Mouse (Mus musculus): ENCODE measurements around the gene Agtrap.
A peak's percentile ranks its signal among the peaks of the same experiment; 100 is the strongest.

The Agtrap gene

DNA sequence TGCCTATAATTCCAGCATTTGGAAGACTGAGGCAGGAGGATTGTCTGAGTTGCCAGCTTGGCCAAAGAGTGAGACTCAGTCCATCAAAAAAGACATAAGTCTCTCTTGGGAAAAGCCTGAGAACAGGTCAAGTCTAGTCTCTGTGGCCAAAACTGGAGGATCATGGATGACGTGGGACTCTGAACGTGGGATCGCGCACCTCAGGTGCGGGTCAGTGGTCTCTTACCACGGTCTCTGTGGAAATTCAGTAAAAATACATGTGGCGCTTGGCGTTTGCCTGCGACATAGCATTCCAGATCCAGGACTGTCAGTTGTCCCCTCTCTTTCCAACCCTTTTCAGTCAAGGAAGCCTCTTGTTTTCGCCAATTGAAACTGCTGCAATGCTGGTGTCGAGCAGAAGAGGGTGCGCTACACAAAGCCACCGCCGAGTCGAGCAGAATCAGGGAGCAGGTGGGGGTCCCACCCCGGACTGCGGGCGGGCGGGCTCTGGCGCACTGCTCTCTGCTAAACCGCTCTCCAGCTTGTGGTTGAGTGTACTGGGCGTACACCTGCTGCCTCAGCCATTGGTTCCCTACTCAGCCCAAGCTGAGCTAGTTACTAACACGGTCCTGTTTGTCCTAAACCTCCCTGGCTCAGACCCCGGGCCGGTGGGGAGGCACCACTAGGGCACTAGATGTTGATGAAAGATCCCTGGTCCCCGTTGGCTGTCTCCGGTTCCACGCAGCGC, 14.1 kb upstream of the Agtrap start:
- peak; percentile 90 for DNase-seq

DNA sequence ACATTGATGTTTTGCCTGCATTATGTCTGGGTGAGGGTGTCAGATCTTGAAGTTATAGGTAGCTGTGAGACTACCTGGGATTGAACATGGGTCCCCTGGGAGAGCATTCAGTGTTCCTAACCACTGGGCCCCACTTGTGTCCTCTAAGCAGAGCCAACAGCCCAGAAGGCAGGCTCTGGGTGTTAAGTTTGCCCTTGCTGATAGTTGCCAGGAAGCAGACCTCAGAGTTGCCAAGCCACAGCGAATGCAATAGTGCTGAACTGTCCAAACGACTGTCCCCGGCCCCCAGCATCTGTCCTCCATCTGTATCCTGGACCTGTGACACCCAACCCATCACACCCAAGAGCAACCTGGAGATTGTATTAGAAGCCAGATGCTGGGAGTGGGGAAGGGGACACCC, 10.8 kb upstream of the Agtrap start:
- no peak for DNase-seq

DNA sequence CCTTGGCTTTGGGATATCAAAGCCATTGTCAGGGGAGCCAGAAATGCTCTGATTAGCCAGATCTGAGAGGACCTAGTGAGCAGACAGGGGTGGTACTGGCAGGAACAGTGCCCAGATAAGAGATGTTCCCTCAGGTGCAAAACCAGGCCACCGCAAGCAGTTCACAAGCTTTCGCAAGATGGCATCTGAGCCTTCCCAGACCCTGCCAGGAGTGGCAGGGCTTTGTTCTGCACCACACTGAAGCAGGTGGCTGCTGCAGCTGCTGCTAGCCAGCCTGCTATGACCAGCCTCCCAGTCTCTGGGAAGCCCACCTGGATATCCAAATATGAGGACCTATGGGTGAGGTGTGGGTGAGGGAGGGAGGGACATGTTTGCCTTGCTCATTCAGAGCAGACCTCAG, 10.1 kb upstream of the Agtrap start:
- peak; percentile 75 for DNase-seq

DNA sequence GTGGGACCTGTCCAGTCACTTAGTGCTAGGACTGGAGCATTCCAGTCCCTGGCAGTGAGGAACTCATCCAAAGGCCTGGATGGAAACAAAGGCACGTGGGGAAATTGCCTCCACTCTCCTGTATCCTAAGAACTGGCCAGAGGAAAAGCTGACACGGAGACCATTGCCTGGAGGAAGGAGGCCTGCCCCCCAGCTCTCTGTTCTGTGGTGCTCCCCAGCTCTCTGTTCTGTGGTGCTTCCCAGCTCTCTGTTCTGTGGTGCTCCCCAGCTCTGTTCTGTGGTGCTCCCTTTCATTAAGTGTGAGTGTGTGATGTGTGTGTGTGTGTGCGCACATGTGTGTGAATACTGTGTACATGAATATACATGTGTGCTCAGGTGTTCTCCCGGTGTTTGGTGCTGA, 7.2 kb upstream of the Agtrap start:
- no peak for DNase-seq

DNA sequence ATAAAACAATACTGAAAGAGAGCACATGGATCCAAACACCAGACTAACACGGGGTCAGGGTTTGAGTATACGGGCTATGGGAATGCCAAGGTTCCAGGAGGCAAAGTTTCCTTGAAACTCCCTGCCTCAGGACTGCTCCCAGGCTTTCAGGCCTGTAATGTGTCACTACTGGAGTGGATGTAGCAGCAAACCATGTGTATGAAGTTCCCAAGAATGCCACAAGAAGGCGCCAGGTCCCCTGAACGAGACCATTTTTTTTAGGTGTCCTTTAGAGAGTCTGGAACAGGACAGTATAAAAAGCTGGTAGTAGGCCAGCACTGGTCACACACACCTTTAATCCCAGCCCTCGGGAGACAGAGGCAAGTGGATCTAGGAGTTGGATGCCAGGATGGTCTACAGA, 6.3 kb upstream of the Agtrap start:
- peak; percentile 74 for DNase-seq

DNA sequence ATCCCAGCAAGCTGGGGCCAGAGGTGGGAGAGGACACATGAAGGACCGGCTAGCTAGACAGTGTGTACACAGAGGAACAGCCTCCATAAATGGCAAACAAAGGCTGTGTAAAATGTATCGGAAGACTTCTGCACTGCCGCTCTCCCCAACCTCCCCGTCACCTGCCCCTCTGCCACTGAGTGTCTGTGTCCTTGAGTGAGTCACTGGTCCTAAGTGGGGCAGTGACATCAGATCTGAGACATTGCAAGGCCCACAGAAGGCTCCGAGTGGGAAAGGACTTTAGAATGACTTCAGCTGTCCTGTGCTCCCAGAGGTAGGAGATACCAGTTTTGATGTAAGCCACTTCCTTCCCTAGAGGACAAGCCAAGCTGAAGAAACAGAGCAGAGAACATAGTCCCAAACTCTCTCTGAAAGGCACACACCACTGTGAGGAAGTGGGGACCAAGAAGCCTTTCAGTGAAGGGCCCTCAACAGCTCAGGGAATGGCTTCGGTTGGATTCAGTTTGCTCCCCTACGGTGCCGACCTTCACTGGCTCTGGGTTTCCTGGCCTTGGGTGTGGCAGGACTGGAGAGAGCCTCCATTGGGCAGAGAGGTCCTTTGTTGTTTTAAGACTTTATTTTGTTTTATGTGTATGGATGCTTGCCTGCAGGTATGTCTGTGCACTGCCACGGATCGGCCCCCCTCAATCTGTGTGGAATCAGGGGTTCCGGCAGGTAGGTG, 4.9 kb upstream of the Agtrap start:
- DNase-seq, result no peak

DNA sequence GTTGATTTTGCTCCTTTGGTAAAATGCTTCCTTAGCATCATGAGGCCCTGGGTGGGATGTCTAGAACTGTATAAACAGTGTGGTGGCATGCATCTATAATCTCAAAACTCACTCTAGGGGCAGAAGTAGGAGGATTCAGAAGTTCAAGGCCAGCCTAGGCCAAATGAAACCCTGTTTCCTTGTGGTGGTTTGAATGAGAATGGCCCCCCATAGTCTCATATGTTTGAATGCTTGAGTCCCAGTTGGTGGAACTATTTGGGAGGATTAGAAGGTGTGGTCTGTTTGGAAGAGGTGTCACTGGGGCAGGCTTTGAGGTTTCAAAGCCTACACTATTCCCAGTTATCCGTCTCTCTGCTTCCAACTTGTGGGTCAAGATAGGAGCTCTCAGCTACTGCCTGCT, 3.4 kb upstream of the Agtrap start:
- no peak for DNase-seq

DNA sequence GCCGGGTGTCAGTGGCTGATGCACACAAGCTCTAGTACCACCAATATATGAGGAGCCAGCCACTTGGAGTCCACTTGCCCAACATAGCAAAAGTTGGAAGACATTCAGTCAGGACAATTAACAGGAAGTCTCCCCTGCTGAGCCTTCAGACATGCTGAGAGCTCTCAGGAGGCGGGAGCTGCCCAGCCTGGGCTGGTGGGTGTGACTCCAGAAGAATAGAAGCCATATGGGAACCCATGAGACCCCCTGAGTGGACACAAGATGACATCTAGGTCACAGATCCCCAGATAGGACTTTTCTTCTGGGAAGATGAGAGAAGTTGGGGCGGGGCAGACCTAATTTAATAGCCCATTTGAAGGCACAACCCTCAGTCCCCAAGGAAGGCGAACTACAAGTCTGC, 1.3 kb upstream of the Agtrap start:
- no peak for DNase-seq

DNA sequence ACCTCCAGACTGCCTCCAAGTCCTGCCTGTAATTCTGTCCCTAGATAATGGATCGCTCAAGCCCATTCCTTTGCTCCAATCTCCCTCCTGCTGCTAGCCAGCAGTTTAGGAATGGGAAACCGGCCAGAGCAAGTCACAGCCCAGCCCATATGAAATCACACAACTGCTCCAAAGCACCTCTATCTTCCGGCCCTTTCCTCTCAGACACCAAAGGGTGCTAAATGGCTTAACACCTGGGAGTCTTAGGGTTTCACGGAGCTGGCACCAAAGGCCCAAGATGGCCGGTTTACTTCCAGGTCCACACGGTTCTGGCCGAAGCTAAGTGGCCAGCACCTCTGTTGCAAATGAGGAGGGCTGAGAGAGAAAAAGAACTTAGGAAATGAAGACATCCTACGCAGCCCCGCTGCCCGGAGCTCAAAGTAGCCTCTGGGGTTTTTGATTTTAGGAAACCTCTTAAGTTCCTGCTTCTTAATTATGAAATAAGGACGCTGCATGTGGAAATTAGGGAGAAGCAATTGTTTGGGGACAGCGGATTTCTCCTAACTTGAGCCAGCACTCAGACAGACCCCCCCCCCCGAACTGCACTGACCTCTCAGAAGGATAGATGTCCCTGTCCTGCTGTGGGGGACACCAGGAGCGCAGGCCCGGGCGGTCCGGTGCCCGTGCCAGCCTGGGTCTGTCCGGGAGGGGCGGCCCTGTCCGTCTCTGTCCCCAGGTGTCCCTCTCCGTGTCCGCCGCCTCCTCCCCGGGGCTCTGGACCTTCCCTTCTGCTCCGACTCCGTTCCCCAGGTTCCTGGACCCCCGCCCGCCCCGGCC, 532 bp downstream of the Agtrap start:
- peak; percentile 52 for DNase-seq

DNA sequence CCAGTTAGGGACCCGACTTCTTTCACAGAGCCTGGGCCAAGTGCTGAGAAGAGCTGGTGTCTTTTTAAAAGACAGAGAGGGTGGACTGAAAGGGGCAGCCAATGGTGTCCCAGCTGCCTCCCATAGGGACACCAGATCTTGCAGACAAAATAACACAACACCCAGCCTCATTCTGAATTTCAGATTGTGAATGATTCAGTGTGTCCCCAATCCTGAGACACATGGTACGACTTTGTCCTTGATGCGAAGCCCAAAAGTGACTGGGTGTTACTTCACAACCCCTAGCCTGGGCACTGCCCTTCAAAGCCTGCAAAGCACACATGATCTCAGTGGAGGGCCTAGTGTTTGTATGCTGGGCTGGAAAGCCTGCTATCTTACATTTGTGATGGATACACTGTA, 1.9 kb downstream of the Agtrap start:
- DNase-seq, result no peak

DNA sequence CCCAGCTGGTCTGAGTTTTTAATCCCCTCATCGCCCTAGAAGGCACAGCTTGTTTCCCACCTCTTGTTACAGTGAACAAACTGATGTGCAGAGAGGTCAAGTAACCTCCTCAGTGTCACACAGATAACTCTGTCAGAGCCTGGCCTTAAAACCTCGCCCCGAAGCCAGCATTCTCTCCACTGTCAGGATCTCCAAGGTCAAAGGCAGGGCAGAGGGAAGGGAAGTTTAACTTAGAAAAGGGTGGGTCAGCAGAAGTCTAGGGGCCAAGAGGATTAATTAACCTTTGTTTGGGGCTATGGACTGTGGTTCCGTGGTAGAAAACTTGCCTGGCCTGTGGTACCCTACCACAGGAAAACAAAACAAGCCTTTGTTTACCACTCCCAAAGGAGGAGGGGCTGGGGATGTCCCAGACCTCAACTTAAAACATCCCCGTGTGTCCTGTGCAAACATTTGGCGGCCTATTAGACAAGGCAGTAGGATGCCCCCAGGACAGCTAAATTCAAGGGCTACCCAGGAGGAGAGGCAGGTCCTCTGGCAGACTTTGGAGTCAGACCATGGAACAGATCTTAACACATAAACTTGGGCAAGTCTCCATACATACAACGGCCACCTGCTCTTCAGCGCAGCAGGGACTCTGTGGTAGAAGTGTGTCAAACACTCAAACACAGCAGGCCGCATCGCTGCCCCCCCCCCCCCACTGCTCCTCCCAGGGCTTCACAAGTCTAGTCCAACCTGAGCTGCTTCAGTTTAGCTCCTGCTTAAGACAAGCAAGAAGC, 2.5 kb downstream of the Agtrap start:
- DNase-seq, result peak; percentile 65

DNA sequence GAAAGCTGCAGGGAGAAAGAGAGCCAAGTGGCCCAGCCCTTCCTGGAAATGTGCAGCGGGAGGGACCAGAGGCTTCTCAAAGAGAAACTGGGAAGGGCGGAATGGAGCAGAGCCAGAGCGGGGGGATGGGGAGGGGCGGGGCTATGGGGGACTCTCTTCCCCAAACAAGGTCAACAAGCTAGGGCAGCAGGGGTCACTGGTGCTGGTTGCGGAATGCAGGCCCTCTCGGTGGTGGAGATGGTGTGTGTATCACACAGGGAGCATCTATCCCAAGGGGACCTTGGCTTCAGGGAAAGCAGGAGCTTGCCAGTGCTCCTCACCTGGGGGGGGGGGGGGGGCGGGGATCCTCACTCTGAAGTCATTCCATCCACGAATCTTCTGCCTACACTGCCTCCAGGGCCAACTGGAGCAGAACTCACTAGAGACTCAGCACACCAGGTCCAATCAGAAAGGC, 3.5 kb downstream of the Agtrap start:
- DNase-seq, result no peak

DNA sequence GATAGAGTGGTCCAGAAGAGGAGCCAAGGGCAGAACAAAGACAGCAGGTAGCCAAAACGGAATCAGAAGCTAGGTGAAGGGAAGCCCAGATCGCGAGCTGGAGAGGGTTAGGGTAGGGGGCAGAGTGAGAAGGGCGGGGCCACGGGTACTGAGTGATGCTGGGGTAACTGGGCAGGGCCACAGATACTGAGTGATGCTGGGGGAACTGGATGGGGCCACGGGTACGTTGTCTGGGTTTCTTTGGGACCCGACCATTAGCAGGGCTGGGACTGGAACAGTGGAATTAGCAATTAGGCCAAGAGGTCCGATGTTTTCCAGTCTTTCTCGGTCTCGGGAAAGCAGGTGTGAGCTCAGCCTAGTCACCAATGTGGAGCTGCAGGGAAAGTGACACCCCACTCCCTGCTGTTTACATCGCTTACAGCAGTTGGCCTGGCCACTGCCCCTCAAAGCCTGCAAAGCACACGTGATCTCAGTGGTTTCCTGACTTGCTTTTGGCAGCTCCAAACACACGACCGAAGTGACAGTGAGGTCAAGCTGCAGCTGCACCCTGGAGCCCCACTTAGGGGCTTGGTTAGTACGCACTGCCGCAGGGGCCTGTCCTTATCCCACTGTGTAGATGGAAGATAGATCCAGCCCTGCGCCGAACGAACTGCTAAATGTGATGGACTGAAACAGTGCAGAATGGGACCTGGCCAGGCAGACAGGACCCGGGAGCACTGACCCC, 4.5 kb downstream of the Agtrap start:
- DNase-seq, result peak; percentile 80

DNA sequence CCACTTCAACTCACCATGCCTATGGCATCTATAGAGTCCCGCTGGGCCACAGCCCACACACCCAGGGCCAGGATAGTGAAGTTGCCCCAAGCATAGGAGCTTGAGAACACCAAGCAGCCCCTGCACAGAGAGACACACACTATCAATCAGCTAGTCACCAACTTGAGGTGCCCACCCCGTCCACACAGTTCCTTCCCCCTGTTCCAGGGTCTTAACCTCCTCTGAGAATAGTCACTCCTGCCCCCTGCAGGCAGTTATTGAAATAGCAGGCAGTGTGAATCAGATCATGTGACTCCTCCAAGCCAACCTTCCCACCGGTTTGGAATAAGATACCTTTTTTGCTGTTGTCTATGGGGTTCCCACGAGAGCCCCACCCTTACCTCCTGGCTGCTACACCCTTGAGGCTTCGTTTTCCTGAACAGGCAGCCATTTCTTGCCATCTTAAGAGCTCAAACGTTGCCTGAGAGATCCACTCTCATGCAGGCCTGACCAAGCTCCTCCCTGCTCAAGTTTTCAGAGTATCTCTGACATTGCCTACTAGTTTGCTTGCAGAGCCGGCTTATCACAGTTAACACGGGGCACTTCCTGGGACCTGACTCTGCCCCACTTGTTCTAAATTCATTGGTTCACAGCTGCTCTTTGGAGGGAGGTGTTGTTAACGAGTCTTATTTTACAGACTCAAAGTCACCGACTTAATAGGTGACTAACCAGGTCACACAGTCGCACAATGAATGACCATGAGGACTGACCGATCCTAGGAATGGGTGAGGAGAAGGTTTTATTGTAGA, 5.4 kb downstream of the Agtrap start:
- DNase-seq, result peak; percentile 86

DNA sequence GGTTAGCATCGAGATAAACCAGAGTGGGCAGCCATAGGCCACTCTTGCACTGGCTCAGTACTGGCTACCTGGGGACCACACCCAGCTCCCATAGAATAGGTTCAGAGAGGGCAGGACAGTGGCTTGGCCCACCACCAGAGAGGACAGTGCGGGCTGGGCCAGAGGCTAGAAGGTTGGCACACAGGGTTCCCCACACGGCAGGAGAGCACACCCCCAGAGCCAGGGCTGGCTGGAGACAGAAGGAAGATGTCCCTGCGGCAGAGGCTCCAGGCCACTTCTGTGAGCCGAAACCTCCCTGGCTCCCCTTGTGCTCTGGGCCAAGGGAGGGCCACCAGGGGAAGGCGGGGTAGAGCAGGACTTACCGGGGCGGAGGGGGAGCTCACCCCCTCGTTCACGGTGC, 6.6 kb downstream of the Agtrap start:
- DNase-seq, result no peak

DNA sequence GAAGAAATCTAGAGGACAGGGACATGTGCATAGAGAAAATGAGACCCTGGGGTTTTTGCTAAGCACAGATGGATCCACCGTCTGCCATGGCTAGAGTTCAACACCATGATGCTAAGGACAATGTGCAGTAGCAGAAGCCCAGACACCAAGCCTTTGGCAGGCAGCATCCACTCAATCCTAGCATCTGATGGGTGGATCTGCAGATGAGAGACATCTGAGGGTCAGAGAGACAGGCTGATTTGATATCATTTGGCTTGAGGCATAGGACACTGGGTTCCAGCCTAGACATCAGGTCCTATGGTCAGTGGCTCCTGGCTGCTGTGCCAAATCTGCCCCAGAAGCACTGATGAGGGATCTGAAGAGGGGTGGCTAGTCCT, 7.2 kb downstream of the Agtrap start:
- DNase-seq, result no peak

DNA sequence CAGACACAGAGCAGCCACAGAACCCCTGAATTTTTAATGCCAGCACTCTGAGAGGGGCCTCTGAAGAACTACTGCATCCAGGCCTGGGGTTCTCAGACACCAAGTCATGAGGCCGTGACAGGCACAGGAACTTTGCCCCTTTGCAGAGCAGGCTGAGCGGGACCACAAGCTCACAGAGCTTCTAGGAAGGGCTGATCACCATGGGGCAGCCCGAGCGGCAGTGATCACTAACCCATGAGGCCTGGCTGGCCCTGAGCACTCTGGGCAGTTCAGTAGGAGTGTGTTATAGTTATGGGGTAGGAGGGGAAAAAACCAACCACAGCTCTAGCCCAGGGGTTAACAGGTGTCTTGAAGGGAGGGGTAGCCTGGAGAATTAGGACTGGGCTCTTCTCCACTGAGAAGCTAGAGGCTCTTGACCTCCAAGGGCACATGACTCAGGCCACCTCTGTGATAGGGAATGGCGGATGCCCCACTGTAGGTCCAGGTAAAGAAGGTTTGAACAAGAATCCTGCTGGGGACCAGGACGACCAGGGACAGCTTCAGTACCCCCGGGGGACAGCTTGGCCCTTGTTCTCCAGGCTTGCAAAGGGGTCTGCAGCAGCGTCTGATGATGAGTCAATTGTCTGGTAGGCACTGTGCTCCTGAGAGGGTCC, 7.8 kb downstream of the Agtrap start:
- no peak for DNase-seq

DNA sequence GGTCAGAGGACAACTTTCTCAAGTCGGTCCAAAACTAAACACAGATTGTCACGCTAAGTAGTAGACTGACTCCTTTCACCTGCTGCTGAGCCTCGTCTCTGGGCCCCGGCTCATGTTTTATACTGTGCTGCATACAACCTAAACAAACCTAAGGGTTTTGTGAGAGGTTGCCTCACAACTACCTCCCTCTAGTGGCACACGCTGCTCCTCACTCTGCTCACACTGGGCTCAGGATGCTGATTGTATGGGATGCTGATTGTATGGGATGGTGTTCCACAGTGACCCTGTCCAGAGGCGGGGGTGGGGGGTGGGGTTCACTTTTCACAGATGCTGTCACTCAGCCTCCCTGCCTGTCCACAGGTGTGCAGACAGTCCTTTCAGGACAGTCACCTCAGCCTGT, 8.6 kb downstream of the Agtrap start:
- DNase-seq, result no peak

DNA sequence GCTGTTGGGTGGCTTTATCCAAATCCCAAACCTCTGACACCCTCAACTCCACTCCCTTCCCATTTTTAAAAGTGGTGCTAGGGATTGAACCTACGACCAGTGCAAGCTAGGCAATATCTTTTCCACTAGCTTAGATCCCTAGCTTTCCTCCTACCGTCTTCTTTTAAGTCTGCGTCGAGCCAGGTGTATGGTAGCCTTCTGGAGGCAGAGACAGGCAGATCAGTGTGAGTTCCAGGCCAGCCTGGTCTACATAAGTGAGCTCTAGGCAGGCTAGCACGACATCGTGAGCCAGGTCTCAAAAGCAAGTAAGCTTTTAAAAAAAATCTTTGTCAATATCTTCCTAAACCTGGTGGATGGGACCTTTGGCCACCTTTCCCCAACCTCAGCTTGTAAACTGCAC, 11.9 kb downstream of the Agtrap start:
- DNase-seq, result no peak

DNA sequence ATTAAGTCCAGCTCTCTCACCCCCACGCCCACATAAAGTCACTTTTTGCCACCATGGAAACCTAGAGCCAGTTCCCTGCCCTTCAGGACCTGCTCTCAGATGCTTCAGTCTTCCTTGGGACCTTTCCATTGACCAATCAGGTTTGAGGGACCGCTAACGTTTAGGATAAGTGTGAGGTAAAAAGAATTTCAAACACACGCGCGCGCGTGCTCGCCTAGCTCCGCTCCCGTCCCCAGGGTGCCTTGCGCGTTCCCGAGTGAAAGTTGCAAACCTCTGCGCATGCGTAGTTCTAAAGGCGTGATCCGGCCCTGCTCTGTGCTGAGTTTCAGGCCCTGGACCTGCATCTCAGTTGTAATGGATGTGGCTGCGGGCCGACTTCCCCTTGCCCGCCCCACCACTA, 12.6 kb downstream of the Agtrap start:
- peak; percentile 82 for DNase-seq
